Mouse (Mus musculus) gastrocnemius, adult 8-10 months (tissue): ENCODE data around the gene Lamc1. TPM values are rescaled to one million over a fixed set of nuclear protein-coding genes. Genes with fewer than 3 reads are reported as not detected.
A peak's percentile ranks its signal among the peaks of the same experiment; 100 is the strongest.
"Not testable (repeated sequence)": the region's sequence is repeated elsewhere in the genome, so short reads cannot be mapped to it uniquely, and the experiment has no call there.

Experiments used
- DNase-seq, 2 experiments: peaks; one replicate each; pipeline ENCODE4 v3.0.0; 2022; ENCODE audit warnings: low spot score in 2 of 2
- total RNA-seq, 4 experiments: library from RNA; stranded (reverse); gene quantifications; 2 replicates each; pipeline ENCODE4 v1.2.4; 2022

Lamc1 gene
- total RNA-seq, result 10 to 100 TPM; 34.7 to 54.8 (median 46.8) TPM

GRCm38 (mm10) chr1:153332444-153333295, at the start of gene Lamc1:
Lamc1 (minus strand) TSS chr1:153332786.
- peak; percentile 87 to 92 for DNase-seq

DNA sequence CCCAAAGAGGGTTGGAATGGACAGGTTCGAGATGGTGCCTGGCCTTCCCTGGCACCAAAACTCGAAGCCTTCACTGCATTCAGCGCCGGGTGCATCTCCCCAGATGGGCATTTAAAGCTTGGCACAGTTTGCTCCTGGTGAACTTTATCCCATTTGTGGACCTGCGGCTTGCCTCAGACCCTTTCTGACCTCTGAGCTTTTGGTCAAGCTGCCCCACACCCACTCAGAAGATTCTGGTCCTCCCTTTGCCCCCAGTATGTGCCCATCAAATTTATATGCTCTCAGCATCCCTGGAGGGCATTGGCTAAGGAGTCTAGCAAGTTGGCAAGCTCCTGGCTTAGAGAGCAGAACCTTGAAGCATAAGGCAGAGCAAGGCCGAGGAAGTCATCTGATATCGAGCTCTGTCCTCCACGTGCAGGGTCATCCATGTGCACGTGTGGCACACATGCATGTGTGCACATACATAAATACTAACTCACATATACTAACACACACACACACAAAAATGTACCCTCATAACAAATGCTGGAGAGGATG, 48.2 kb upstream of the Lamc1 start:
- no peak for DNase-seq

DNA sequence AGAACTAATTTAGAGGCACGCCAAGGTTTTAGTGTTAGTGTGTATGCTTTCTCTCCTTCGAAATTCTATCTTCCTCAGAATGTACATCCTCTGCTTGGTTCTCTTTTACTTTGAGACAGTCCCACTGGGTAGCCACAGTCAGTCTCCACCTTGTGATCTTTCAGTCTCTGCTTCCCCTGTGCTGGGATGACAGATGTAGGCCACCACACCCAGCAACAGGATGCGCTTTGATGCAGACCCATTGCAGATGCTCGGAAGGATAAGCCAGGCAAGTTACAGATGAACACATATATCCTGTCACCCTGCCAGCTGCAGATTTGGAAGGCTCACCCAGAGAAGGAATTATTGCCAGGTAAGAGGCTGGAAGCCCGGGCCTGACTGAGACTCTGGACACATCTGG, 47.2 kb upstream of the Lamc1 start:
- DNase-seq, result no peak

DNA sequence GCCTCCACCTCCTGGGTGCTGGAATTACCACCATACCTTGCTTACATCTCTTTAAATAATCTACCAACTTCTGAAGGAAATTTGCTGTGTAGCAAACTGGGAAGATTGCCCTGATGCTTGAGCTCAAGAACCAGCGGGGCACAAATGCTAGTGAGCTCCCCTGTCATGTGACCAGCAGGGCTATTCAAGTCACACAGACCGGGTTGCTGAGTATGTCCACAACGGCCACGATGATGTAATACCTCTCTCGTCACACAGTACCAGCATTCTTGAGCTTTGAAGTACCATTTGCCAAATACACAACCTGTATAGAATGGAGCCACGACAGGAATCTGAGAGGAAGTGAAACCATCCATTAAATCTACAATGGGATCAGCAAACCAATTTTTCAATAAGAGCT, 46.0 kb upstream of the Lamc1 start:
- no peak for DNase-seq

- no peak for DNase-seq
Observed at GRCm38 (mm10) chr1:153376446-153376845, 43.9 kb upstream of the Lamc1 start.

DNA sequence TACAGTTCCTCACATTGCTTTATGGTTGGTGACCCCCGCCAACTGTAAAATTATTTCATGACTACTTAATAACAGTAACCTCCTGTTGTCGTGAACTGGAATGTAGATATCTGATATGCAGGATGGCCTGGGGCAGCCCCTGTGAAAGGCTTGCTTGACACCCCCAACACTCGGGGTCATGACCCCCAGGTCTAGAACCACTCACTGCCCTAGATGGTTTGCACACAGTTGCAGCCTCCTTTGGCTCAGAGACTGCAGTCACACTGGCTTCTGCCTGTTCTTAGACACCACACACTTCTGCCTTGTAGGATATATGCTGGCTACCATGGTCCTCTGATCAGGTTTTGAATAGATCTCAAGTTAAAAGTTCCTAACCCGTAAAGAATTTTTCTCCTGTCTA, 41.5 kb upstream of the Lamc1 start:
- DNase-seq, result no peak

DNA sequence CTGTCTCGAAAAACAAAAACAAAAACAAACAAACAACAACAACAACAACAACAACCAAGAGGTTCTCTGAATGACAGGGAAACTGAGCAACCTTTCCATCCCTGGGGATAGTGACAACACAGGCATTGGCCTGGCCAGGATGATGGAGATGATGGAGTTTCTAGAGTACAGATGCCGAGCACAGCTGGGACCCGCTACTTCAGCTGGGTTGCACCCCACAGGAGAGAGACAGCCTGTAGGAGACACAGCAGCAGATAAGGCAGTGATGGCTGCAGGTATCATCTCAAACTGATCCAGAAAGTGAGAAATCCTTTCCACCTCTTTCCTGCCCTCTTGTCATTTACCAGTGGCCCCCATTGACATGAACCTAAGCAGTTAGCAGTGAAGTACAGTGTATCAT, 39.3 kb upstream of the Lamc1 start:
- no peak for DNase-seq

DNA sequence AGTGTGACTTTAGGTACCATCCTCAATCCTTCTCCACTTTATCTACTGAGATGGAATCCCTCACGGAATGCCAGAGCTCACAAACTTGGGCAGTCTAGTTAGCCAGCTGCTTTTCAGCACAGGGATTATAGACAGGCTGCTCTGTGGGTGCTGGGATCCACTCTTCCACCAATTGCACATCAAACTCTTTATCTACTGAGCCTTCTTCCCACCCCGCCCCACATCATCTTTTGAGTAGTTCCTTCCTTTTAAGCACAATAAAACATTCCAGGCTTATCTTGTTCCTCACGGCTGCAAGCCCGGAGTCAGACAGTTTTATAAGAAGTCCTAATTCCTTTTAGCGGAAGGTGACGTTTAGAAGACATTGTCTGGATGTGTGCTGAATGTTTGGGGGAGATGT, 36.4 kb upstream of the Lamc1 start:
- DNase-seq, result no peak

DNA sequence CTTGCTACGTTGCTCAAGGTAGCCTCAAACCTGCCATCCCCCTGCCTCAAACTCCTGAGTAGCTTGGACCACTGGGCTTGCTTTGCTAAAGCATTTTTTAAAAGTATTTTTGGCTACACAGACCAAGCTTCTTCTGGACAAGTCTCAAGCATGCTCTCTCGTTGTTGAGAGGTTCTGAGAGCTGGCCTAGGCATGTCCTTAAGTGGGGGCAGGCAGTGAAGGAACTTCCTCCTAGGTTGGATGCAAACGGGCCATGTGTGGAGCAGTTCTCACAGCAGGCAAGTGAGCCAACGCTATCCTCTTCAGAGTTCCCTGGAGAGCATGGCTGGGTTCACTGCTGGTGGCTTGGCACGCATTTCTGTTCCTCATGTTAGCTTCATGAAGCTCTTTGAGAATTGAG, 34.5 kb upstream of the Lamc1 start:
- DNase-seq, result no peak

GRCm38 (mm10) chr1:153361926-153362325, 29.3 kb upstream of the Lamc1 start:
- no peak for DNase-seq

DNA sequence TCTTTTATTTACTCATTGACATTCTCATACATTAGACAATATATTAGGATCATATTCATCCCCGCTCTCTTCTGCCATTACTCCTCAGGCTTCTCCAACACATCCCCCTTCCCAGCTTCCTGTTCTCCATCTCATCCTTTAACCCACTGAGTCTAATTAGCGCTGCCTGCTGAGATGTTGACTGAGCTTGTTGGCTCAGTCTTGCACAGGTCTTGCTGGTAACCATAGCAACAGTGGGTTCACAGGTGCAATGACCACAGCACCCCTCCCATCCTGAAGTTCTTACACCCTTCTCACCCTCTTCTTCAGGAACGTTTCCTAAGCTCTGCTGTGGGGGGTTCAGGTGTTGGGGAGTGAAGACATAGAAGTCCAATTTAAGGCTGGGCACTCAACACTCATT, 28.0 kb upstream of the Lamc1 start:
- DNase-seq, result no peak

- no peak for DNase-seq
Observed at GRCm38 (mm10) chr1:153357218-153357617, 24.6 kb upstream of the Lamc1 start.

DNA sequence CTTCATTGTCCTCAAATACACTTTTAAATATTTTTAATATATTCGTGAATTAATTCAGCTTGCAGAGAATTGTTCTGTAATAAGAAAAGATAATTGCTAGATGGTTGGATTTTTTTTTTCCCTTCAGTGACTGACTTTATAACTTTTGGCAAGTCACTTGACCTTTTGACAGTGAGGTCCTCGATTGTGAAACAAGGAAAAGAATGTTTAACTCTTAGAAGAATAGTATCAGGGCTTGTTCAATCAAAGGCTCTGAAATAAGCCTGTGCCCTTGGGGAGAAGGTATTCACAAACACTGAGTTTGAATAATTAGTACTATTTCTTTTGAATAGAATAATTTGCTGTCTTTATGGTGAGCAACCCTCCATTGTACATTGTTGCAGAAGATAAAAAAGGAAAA, 21.9 kb upstream of the Lamc1 start:
- DNase-seq, result no peak

DNA sequence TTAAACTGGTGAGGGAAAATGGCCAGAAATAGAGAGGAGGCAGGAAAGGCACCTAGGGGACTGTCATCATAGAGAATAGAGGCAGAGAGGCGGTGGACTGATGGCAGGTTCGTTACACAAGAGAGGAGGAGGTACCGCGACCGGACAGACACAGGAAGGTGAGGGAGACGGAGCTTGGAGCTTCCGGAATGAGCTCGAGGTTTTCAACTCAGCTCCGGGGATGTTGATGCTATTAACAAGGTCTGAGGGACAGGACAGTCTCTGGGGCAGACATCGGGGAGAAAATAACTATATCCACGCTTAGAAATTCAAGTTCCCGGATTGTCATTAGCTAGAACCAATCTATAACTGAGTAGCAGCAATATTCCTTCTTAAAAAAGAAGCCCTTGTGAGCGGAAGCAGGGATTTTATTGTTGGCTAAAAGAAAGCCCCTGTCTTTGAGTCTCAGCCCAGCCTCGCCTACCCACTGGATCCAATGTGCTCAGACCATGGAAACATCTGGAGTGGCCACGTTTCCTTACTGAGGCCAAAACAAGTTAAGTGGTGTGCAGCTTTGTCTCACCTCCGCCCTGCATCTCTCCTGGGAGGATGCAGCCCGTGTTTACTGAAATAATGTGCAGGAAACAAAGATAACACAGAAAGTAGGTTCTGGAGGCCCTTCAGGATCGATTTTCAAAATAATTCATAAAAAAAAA, 21.3 kb upstream of the Lamc1 start:
- DNase-seq, result peak; percentile 47 to 54

DNA sequence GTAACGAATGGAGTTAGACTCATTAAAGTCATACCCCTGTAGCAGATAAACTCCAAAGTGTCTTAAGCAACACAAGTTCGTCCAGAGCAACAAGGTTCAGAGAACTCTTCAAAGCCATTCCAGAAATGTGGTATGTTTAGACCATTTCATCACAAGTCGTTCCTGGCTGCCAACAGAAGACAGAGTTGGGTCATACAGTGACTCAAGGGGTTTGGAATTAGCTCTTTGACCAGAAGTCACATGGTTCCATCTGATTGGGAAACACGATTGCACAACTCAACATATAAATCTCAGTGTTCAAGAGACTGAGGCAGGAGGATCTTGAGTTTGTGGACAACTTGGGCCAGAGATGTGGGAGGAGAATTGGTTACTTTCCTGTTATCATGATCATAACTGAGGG, 18.4 kb upstream of the Lamc1 start:
- DNase-seq, result no peak

GRCm38 (mm10) chr1:153347726-153348125, 15.1 kb upstream of the Lamc1 start:
- DNase-seq, result no peak

DNA sequence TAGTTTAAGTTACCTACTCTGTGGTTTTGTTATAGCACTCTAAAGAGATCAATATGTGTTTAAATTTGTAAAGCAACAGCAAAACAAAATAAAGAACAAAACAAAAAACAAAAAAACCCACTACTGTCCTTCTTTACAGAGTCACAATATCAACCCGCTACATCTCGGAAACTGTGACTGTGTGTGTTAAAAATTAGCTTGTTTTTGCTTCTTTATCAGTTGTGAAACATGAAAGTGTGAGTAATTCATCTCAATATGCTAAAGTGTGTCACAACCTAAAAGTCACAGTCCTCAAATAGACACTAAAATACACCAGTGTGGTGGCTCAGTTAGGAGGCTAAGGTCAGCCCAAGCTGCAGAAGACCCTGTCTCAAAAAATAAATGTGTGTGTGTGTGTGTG, 14.5 kb upstream of the Lamc1 start:
- DNase-seq, result no peak

DNA sequence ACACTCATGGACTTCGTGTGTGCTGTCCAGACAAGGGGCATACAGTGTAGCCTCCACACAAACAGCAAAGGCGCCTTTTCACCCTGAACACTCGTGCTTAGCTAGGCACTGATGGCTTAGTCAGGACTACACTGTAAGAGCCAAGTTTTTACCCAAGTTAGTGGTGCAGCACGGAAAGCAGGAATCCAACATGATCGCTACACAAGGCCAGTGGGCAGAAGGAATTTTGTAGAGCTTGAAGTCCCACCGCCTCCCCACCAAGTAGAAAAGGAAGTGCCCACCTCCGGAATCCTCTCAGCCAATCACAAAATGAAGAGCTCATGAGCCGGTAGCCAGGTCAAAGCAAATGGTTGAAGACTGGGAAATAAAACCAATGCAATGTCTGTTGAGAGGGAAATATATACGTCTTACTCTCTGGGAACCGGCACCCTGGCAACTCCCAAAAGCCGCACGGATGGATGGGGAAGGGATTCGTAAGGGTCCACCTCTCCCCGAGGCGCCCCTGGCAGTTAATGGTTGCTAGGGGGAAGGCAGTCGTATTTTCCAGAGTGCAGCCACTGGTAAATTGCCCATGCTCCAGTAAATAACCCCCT, 13.2 kb upstream of the Lamc1 start:
- DNase-seq, result no peak

DNA sequence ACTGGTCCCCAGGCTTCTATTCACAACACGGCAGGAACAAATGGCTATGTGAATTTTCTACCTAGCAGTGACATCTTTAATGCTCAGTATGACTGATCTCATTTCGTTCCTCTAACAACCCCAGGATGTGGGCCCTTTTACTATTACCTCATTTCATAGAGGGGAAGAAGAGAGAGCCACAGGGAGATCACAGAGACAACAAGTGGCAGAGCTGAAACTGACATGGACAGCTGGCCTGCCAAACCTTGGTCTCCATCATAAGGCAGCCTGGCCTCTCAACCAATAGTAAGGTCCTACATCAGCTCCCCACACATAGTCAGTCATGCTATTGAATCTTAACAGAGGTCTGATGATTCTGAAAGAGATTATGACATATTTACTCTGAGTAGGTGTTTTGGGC, 12.4 kb upstream of the Lamc1 start:
- DNase-seq, result no peak

GRCm38 (mm10) chr1:153335451-153335850, 2.9 kb upstream of the Lamc1 start:
- not testable (repeated sequence) for DNase-seq

- DNase-seq, result peak in 1 of 2 experiments; percentile 41
Observed at GRCm38 (mm10) chr1:153333296-153334121, 923 bp upstream of the Lamc1 start.
